Mouse (Mus musculus): ENCODE data around the gene Tle3. TPM values are rescaled to one million over a fixed set of nuclear protein-coding genes. Genes with fewer than 3 reads are reported as not detected.

The Tle3 gene
- total and polyA plus RNA-seq, 2 experiments = 2.4 to 14.8 TPM

- WGBS = 95% methylated on average over 3 of the region's 3 CpGs
These were observed 12.4 kb upstream of the Tle3 start for GRCm38 (mm10) chr9:61359741-61360140.

GRCm38 (mm10) chr9:61360163-61360562, 12.0 kb upstream of the Tle3 start:
- 93% methylated on average over 8 of the region's 8 CpGs for WGBS
- Histone ChIP-seq H3K79me2 (ENCODE audit: control insufficient read depth, insufficient read depth, low read length) (no peaks in the 10 kb centered on the region), H3K4me3 (ENCODE audit: insufficient read depth, low read depth, low read length) (no peak overlapping the region), H3K9ac (ENCODE audit: low read depth, low read length) (no peak overlapping the region), H3K36me3 (ENCODE audit: control insufficient read depth, insufficient read depth, low read length) (no peaks in the 10 kb centered on the region), H3K27ac (replicated peaks; ENCODE audit: insufficient read depth, low read depth, low read length) (no peak overlapping the region), H3K27me3 (ENCODE audit: control insufficient read depth, insufficient read depth, low read length) (no peaks in the 10 kb centered on the region; the same call in 1 of the 2 replicates), H3K4me1 (ENCODE audit: control insufficient read depth, insufficient read depth, low read length) (no peaks in the 10 kb centered on the region)
- TF ChIP-seq POLR2A (IDR thresholded peaks at IDR 0.05; ENCODE audit: extremely low read depth, insufficient read depth, low read length) (no peak), CTCF (IDR thresholded peaks at IDR 0.05; ENCODE audit: low read depth, low read length) (no peak)
- DNase-seq (ENCODE audit: extremely low read depth, low read depth, low spot score) = no peak

More at GRCm38 (mm10) chr9:61359741-61360140, 12.4 kb upstream of the Tle3 start:
- DNase-seq (ENCODE audit: extremely low read depth, low read depth, low spot score) = no peak
- Histone ChIP-seq H3K27ac (replicated peaks; ENCODE audit: insufficient read depth, low read depth, low read length) (no peak overlapping the region), H3K4me3 (ENCODE audit: insufficient read depth, low read depth, low read length) (no peak overlapping the region), H3K27me3 (ENCODE audit: control insufficient read depth, insufficient read depth, low read length) (no peaks in the 10 kb centered on the region; the same call in 1 of the 2 replicates), H3K9ac (ENCODE audit: low read depth, low read length) (no peak overlapping the region), H3K79me2 (ENCODE audit: control insufficient read depth, insufficient read depth, low read length) (no peaks in the 10 kb centered on the region), H3K36me3 (ENCODE audit: control insufficient read depth, insufficient read depth, low read length) (no peaks in the 10 kb centered on the region), H3K4me1 (ENCODE audit: control insufficient read depth, insufficient read depth, low read length) (no peaks in the 10 kb centered on the region)
- TF ChIP-seq CTCF (IDR thresholded peaks at IDR 0.05; ENCODE audit: low read depth, low read length) = no peak
- no peak for TF ChIP-seq POLR2A (IDR thresholded peaks at IDR 0.05; ENCODE audit: extremely low read depth, insufficient read depth, low read length)

- no peak overlapping the region for H3K4me3 ChIP-seq (ENCODE audit: insufficient read depth, low read depth, low read length)
- no peak overlapping the region for H3K27ac ChIP-seq (replicated peaks; ENCODE audit: insufficient read depth, low read depth, low read length)
- H3K27me3 ChIP-seq (ENCODE audit: control insufficient read depth, insufficient read depth, low read length) = no peaks in the 10 kb centered on the region; the same call in 1 of the 2 replicates
- H3K9ac ChIP-seq (ENCODE audit: low read depth, low read length) = no peak overlapping the region
- no peak for DNase-seq (ENCODE audit: extremely low read depth, low read depth, low spot score)
- H3K4me1 ChIP-seq (ENCODE audit: control insufficient read depth, insufficient read depth, low read length) = peaks cover 2% of the 10 kb centered on the region
- H3K36me3 ChIP-seq (ENCODE audit: control insufficient read depth, insufficient read depth, low read length) = no peaks in the 10 kb centered on the region
- no peak for TF ChIP-seq POLR2A (IDR thresholded peaks at IDR 0.05; ENCODE audit: extremely low read depth, insufficient read depth, low read length)
- no peak for TF ChIP-seq CTCF (IDR thresholded peaks at IDR 0.05; ENCODE audit: low read depth, low read length)
- 63% methylated on average over 17 of the region's 17 CpGs for WGBS
- no peaks in the 10 kb centered on the region for H3K79me2 ChIP-seq (ENCODE audit: control insufficient read depth, insufficient read depth, low read length)
These were observed 11.2 kb upstream of the Tle3 start for GRCm38 (mm10) chr9:61360727-61361631.

GRCm38 (mm10) chr9:61363194-61363593, 9.0 kb upstream of the Tle3 start:
- Histone ChIP-seq H3K27me3 (ENCODE audit: control insufficient read depth, insufficient read depth, low read length) (no peaks in the 10 kb centered on the region; the same call in 1 of the 2 replicates), H3K4me3 (ENCODE audit: insufficient read depth, low read depth, low read length) (no peak overlapping the region), H3K9ac (ENCODE audit: low read depth, low read length) (no peak overlapping the region), H3K79me2 (ENCODE audit: control insufficient read depth, insufficient read depth, low read length) (no peaks in the 10 kb centered on the region), H3K36me3 (ENCODE audit: control insufficient read depth, insufficient read depth, low read length) (no peaks in the 10 kb centered on the region), H3K4me1 (ENCODE audit: control insufficient read depth, insufficient read depth, low read length) (peaks cover 11% of the 10 kb centered on the region), H3K27ac (replicated peaks; ENCODE audit: insufficient read depth, low read depth, low read length) (no peak overlapping the region)
- no peak for TF ChIP-seq CTCF (IDR thresholded peaks at IDR 0.05; ENCODE audit: low read depth, low read length)
- TF ChIP-seq POLR2A (IDR thresholded peaks at IDR 0.05; ENCODE audit: extremely low read depth, insufficient read depth, low read length) = no peak
- 27% methylated on average over 9 of the region's 9 CpGs for WGBS
- DNase-seq (ENCODE audit: extremely low read depth, low read depth, low spot score) = no peak

GRCm38 (mm10) chr9:61366108-61366507, 6.1 kb upstream of the Tle3 start:
- Histone ChIP-seq H3K4me3 (ENCODE audit: insufficient read depth, low read depth, low read length) (no peak overlapping the region), H3K36me3 (ENCODE audit: control insufficient read depth, insufficient read depth, low read length) (no peaks in the 10 kb centered on the region), H3K9ac (ENCODE audit: low read depth, low read length) (no peak overlapping the region), H3K27ac (replicated peaks; ENCODE audit: insufficient read depth, low read depth, low read length) (no peak overlapping the region), H3K27me3 (ENCODE audit: control insufficient read depth, insufficient read depth, low read length) (no peaks in the 10 kb centered on the region; the same call in 1 of the 2 replicates), H3K79me2 (ENCODE audit: control insufficient read depth, insufficient read depth, low read length) (no peaks in the 10 kb centered on the region), H3K4me1 (ENCODE audit: control insufficient read depth, insufficient read depth, low read length) (peaks cover 29% of the 10 kb centered on the region)
- peak; percentile 80 for DNase-seq (ENCODE audit: extremely low read depth, low read depth, low spot score)
- TF ChIP-seq CTCF (IDR thresholded peaks at IDR 0.05; ENCODE audit: low read depth, low read length) (no peak), POLR2A (IDR thresholded peaks at IDR 0.05; ENCODE audit: extremely low read depth, insufficient read depth, low read length) (no peak)
- WGBS = 11% methylated on average over 9 of the region's 9 CpGs

- Histone ChIP-seq H3K4me3 (ENCODE audit: insufficient read depth, low read depth, low read length) (no peak overlapping the region), H3K4me1 (ENCODE audit: control insufficient read depth, insufficient read depth, low read length) (peaks cover 33% of the 10 kb centered on the region), H3K27ac (replicated peaks; ENCODE audit: insufficient read depth, low read depth, low read length) (no peak overlapping the region), H3K9ac (ENCODE audit: low read depth, low read length) (no peak overlapping the region), H3K36me3 (ENCODE audit: control insufficient read depth, insufficient read depth, low read length) (no peaks in the 10 kb centered on the region), H3K27me3 (ENCODE audit: control insufficient read depth, insufficient read depth, low read length) (no peaks in the 10 kb centered on the region; the same call in 1 of the 2 replicates), H3K79me2 (ENCODE audit: control insufficient read depth, insufficient read depth, low read length) (no peaks in the 10 kb centered on the region)
- TF ChIP-seq CTCF (IDR thresholded peaks at IDR 0.05; ENCODE audit: low read depth, low read length) = no peak
- TF ChIP-seq POLR2A (IDR thresholded peaks at IDR 0.05; ENCODE audit: extremely low read depth, insufficient read depth, low read length) = no peak
- no peak for DNase-seq (ENCODE audit: extremely low read depth, low read depth, low spot score)
- WGBS = 42% methylated on average over 4 of the region's 4 CpGs
These were observed 5.0 kb upstream of the Tle3 start for GRCm38 (mm10) chr9:61367156-61367555.

All from liver, adult 2 months (tissue).